Mouse (Mus musculus): Measurements from ENCODE around the gene Nptx1.

- TF ChIP-seq GATA1 (IDR thresholded peaks at IDR 0.05; ENCODE audit: borderline replicate concordance, low read length), result no peak
- no peak for TF ChIP-seq FLI1 (IDR thresholded peaks at IDR 0.05; ENCODE audit: low read length)
Measured at GRCm38 (mm10) chr11:119577721-119578120, 30.2 kb upstream of the Nptx1 start.

Measured in megakaryocyte, embryonic 14.5 days (primary cell).